9 mouse cellular contexts compared by ENCODE assay signal in genomic region chr14:62416742-62417134, GRCm38 (mm10). TPM values are rescaled to one million over a fixed set of nuclear protein-coding genes. Genes with fewer than 3 reads are reported as not detected.
A peak's percentile ranks its signal among the peaks of the same experiment; 100 is the strongest.
DNase-seq lines count a peak whose midpoint lies in the region; ATAC-seq and TF ChIP-seq lines count a peak whose summit lies in the region.
"Had no signal": no experiment of that assay in that cellular context is flagged by ENCODE, and none has a peak within 500 bp of the region (broad histone marks: within the 10 kb centered on the region; RNA-seq: fewer than 3 reads in every experiment).

No protein-coding gene starts in this region.

- TF ChIP-seq POLR2A in kidney, adult 2 months (IDR thresholded peaks at IDR 0.05; ENCODE audit: low read depth, low read length), result no peak

- H3K4me3 ChIP-seq in kidney, embryonic 14.5 days (ENCODE audit: low read length), result no peak overlapping the region
- H3K4me3 ChIP-seq in hindbrain, embryonic 13.5 days, result no peak overlapping the region
- H3K4me3 ChIP-seq in midbrain, embryonic 11.5 days (ENCODE audit: low read depth, low read length), result no peak overlapping the region
- no peak overlapping the region for H3K4me3 ChIP-seq in kidney, adult 2 months (ENCODE audit: insufficient read depth, low read depth, low read length)

- no peaks in the 10 kb centered on the region for H3K9me3 ChIP-seq in kidney, embryonic 14.5 days (ENCODE audit: control insufficient read depth, low read length)
- H3K9me3 ChIP-seq in hindbrain, embryonic 13.5 days, result no peaks in the 10 kb centered on the region
- H3K9me3 ChIP-seq in midbrain, embryonic 11.5 days (ENCODE audit: control insufficient read depth, low read length), result peaks cover 2% of the 10 kb centered on the region; the same call in 1 of the 2 replicates

- ATAC-seq in kidney, embryonic 14.5 days (ENCODE audit: low FRiP score, low TSS enrichment), result no peak
- peak; percentile 61; the same call in 1 of the 2 replicates for ATAC-seq in hindbrain, embryonic 13.5 days (ENCODE audit: low FRiP score)
- ATAC-seq in midbrain, embryonic 11.5 days (ENCODE audit: low FRiP score), result no peak

- H3K4me2 ChIP-seq in kidney, embryonic 14.5 days (replicated peaks; ENCODE audit: low read depth, low read length), result no peak overlapping the region
- H3K4me2 ChIP-seq in hindbrain, embryonic 13.5 days, result no peak overlapping the region
- H3K4me2 ChIP-seq in midbrain, embryonic 11.5 days, result no peak overlapping the region

- no peak overlapping the region for H3K27ac ChIP-seq in kidney, embryonic 14.5 days (ENCODE audit: low read depth, low read length)
- H3K27ac ChIP-seq in hindbrain, embryonic 13.5 days, result peak overlapping the region; percentile 82
- H3K27ac ChIP-seq in midbrain, embryonic 11.5 days (ENCODE audit: low read depth, low read length), result peak overlapping the region; percentile 50
- no peak overlapping the region for H3K27ac ChIP-seq in kidney, adult 2 months (ENCODE audit: insufficient read depth, low read depth, low read length)

- H3K36me3 ChIP-seq in kidney, embryonic 14.5 days (ENCODE audit: control insufficient read depth, insufficient read depth, low read length), result no peaks in the 10 kb centered on the region
- no peaks in the 10 kb centered on the region for H3K36me3 ChIP-seq in hindbrain, embryonic 13.5 days
- no peaks in the 10 kb centered on the region for H3K36me3 ChIP-seq in midbrain, embryonic 11.5 days (ENCODE audit: control insufficient read depth, insufficient read depth, low read length)
- no peaks in the 10 kb centered on the region for H3K36me3 ChIP-seq in kidney, adult 2 months (ENCODE audit: control insufficient read depth, insufficient read depth, low read length)

- no peak overlapping the region for H3K9ac ChIP-seq in kidney, embryonic 14.5 days (ENCODE audit: low read depth, low read length)
- H3K9ac ChIP-seq in hindbrain, embryonic 13.5 days, result no peak overlapping the region
- H3K9ac ChIP-seq in midbrain, embryonic 11.5 days (ENCODE audit: low read length), result no peak overlapping the region

- 19% methylated on average over 1 of the region's 1 CpGs for WGBS in kidney, embryonic 14.5 days
- WGBS in hindbrain, embryonic 13.5 days, result 37% methylated on average over 1 of the region's 1 CpGs
- 66% methylated on average over 1 of the region's 1 CpGs for WGBS in midbrain, embryonic 11.5 days
- WGBS in kidney, adult 2 months, result 22% methylated on average over 1 of the region's 1 CpGs

- H3K27me3 ChIP-seq in kidney, embryonic 14.5 days (ENCODE audit: control insufficient read depth, insufficient read depth, low read length), result no peaks in the 10 kb centered on the region
- H3K27me3 ChIP-seq in hindbrain, embryonic 13.5 days, result no peaks in the 10 kb centered on the region
- H3K27me3 ChIP-seq in midbrain, embryonic 11.5 days (ENCODE audit: control insufficient read depth, insufficient read depth, low read length), result no peaks in the 10 kb centered on the region
- H3K27me3 ChIP-seq in kidney, adult 2 months (replicated peaks; ENCODE audit: control insufficient read depth, insufficient read depth, low read length), result no peaks in the 10 kb centered on the region

- TF ChIP-seq CTCF in kidney, adult 2 months (conservative IDR thresholded peaks at IDR 0.05; ENCODE audit: insufficient read depth, insufficient read length, low read depth, low read length), result no peak

- H3K4me1 ChIP-seq in kidney, embryonic 14.5 days (ENCODE audit: control insufficient read depth, insufficient read depth, low read length), result no peaks in the 10 kb centered on the region
- peaks cover 22% of the 10 kb centered on the region for H3K4me1 ChIP-seq in hindbrain, embryonic 13.5 days (replicated peaks)
- peaks cover 8% of the 10 kb centered on the region for H3K4me1 ChIP-seq in midbrain, embryonic 11.5 days (ENCODE audit: control insufficient read depth, insufficient read depth, low read length)
- H3K4me1 ChIP-seq in kidney, adult 2 months (ENCODE audit: control insufficient read depth, insufficient read depth, low read length), result no peaks in the 10 kb centered on the region

- peak; percentile 4 for DNase-seq in kidney, postnatal 14 days
- peak; percentile 43 to 65 for DNase-seq in cerebellum, postnatal 25 days
- DNase-seq in midbrain, embryonic 11.5 days (ENCODE audit: low spot score, missing footprints), result peak; percentile 86
- no peak for DNase-seq in B cell, adult 2 months
- DNase-seq in kidney, adult 2 months, result no peak
- no peak for DNase-seq in c-Kit-positive CD71-positive TER-119-positive erythroid progenitor cells, embryonic 14.5 days (ENCODE audit: low spot score)

RNA-seq across cellular contexts. Expression of gene Gucy1b2, which starts 39.4 kb away (rescaled TPM):
- 0.07 TPM in 1 of 2 replicates, not detected in the other for polyA plus RNA-seq in kidney, embryonic 14.5 days (2014; fragmentation: Nextera tagmentation; extraction: Ambion mirVana)
- polyA plus RNA-seq in hindbrain, embryonic 13.5 days (2015; fragmentation: Nextera tagmentation; extraction: Ambion mirVana), result 0.58 and 0.75 TPM in 2 replicates
- polyA plus RNA-seq in midbrain, embryonic 11.5 days (2014; fragmentation: Nextera tagmentation; extraction: Ambion mirVana), result 0.70 and 0.92 TPM in 2 replicates
- 0.03 and 0.05 TPM in 2 replicates for polyA plus RNA-seq in kidney, adult 2 months (2012; rRNA removed)
- polyA plus RNA-seq: gonadal fat pad, adult 2 months had no signal

Comparison
In these comparisons a context has a peak if more than half of its experiments do, and no peak if none do; other contexts are left out.
1. DNase-seq: peak in kidney, postnatal 14 days (single experiment), cerebellum, postnatal 25 days (2 of 2) and midbrain, embryonic 11.5 days (single experiment); none in B cell, adult 2 months (0 of 2), kidney, adult 2 months (single experiment) and c-Kit-positive CD71-positive TER-119-positive erythroid progenitor cells, embryonic 14.5 days (single experiment).
2. H3K27ac ChIP-seq: peak in hindbrain, embryonic 13.5 days (single experiment) and midbrain, embryonic 11.5 days (single experiment); none in kidney, embryonic 14.5 days (single experiment) and kidney, adult 2 months (single experiment).